Mouse (Mus musculus): ENCODE results near the gene Rufy4. TPM values are rescaled to one million over a fixed set of nuclear protein-coding genes. Genes with fewer than 3 reads are reported as not detected.
A peak's percentile ranks its signal among the peaks of the same experiment; 100 is the strongest.

Rufy4 gene
- total and polyA plus RNA-seq, 3 experiments = not detected

DNA sequence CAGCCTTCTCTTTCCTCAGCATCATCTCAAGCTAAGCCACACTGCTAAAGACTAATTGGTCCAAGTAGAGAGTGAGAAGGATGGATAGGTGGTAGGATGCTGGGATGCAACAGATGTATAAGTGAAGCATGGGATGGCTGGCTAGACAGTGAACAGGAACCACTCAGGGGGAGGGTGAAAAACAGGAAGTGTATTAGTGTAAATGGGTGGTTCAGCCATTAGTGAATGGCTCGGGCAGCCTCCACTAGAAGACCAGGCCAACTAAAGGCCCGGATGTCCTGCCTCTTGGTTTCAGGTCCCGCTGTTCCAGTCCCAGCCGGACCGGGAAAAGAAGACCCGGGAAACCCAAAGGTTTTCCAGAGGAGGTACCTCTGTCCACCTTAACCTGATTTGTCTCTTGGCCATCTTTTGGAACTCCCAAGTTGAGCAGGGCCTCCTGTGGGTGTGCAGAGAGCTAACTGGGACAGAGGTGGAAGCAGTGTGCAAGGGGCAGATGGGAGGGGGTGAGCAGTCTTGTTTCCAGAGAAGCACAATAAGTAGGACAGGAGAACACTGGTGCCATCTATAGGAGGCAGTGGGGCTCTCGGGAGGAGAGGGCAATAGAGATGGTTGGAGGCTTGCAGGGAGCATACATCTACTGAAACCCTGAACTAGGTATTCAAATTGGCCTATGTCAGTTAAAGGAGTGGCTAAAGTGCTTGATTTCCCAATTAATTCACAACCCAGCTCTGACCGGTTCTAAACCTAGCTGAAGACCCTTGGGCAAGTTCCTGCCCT is 5.7 kb downstream of the Rufy4 start:
- in situ Hi-C loops (cut with MboI; ENCODE audit: low pct_ligation_motif_present, low pct_unique_long_range_greater_than_20kb, low sequenced_read_pairs) = no loop called here
- Histone ChIP-seq H3K9ac (ENCODE audit: insufficient read depth, low read depth) (no peak overlapping the region), H3K27me3 (replicated peaks) (peaks cover 43% of the 10 kb centered on the region), H3K27ac (ENCODE audit: insufficient read depth, low read depth) (no peak overlapping the region), H3K9me3 (replicated peaks; ENCODE audit: low read length) (no peaks in the 10 kb centered on the region), H3K4me2 (ENCODE audit: insufficient read depth, low read depth, poor library complexity, severe bottlenecking) (no peak overlapping the region), H3K4me3 (replicated peaks in 1 of 3; ENCODE audit: low read depth in 2 of 3, low read length in 2 of 3, poor library complexity in 1 of 3) (no peak overlapping the region), H3K4me1 (ENCODE audit: control insufficient read depth in 1 of 2, insufficient read depth in 2 of 2) (peaks cover 0 to 10% of the 10 kb centered on the region in 2 experiments; a peak in 2 of 4 replicates), H3K79me2 (replicated peaks; ENCODE audit: control insufficient read depth, extremely low read depth, insufficient read depth, poor library complexity, severe bottlenecking) (no peaks in the 10 kb centered on the region), H3K36me3 (replicated peaks in 1 of 2; ENCODE audit: control insufficient read depth in 1 of 2, insufficient read depth in 1 of 2, low read length in 1 of 2) (no peaks in the 10 kb centered on the region)
- DNase-seq (ENCODE audit: extremely low read depth) = no peak
- peak in 1 of 2 experiments; percentile 31; a peak in 2 of 4 replicates for TF ChIP-seq CTCF (conservative IDR thresholded peaks at IDR 0.05 in 1 of 2, IDR thresholded peaks at IDR 0.05 in 1 of 2; ENCODE audit: low read depth in 2 of 2, low read length in 2 of 2)
- no peak for TF ChIP-seq TCF12 (IDR thresholded peaks at IDR 0.05; ENCODE audit: low read depth, low read length)
- dilution Hi-C loops (cut with MboI; ENCODE audit: extremely low pct_ligation_motif_present, extremely low pct_unique_long_range_greater_than_20kb, low sequenced_read_pairs) = no loop called here

DNA sequence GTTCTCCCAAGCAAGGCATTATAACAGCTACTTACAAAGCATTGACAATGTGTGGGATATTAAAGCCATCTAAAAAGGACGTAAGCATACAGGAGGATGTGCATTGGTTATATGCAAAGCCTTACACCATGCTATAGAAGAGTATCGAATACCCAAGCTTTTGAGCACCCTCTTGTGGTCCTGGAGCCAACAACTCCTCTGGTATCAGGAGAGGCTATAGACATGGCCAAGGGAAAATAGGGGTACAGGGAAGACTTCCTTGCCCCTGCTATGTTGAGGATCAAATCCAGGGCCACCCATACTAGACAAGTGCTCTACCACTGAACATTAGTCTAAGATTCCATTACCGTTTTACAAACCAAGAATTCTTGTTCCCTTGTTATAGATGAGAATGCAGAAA is 6.7 kb downstream of the Rufy4 start:
- H3K4me3 ChIP-seq (replicated peaks in 1 of 3; ENCODE audit: low read depth in 2 of 3, low read length in 2 of 3, poor library complexity in 1 of 3) = no peak overlapping the region
- H3K27ac ChIP-seq (ENCODE audit: insufficient read depth, low read depth) = no peak overlapping the region
- H3K4me1 ChIP-seq (ENCODE audit: control insufficient read depth in 1 of 2, insufficient read depth in 2 of 2) = peaks cover 0 to 10% of the 10 kb centered on the region in 2 experiments; a peak in 2 of 4 replicates
- H3K79me2 ChIP-seq (replicated peaks; ENCODE audit: control insufficient read depth, extremely low read depth, insufficient read depth, poor library complexity, severe bottlenecking) = no peaks in the 10 kb centered on the region
- H3K36me3 ChIP-seq (replicated peaks in 1 of 2; ENCODE audit: control insufficient read depth in 1 of 2, insufficient read depth in 1 of 2, low read length in 1 of 2) = no peaks in the 10 kb centered on the region
- DNase-seq (ENCODE audit: extremely low read depth) = no peak
- peaks cover 39% of the 10 kb centered on the region for H3K27me3 ChIP-seq (replicated peaks)
- dilution Hi-C loops (cut with MboI; ENCODE audit: extremely low pct_ligation_motif_present, extremely low pct_unique_long_range_greater_than_20kb, low sequenced_read_pairs) = no loop called here
- no peak for TF ChIP-seq MAX (IDR thresholded peaks at IDR 0.05; ENCODE audit: low read length)
- TF ChIP-seq RAD21 (IDR thresholded peaks at IDR 0.05; ENCODE audit: low read depth, low read length) = peak; percentile 4
- no peak for TF ChIP-seq USF2 (conservative IDR thresholded peaks at IDR 0.05; ENCODE audit: low read depth, low read length)
- peak in 1 of 2 experiments; percentile 34; a peak in 2 of 4 replicates for TF ChIP-seq CTCF (conservative IDR thresholded peaks at IDR 0.05 in 1 of 2, IDR thresholded peaks at IDR 0.05 in 1 of 2; ENCODE audit: low read depth in 2 of 2, low read length in 2 of 2)
- no peaks in the 10 kb centered on the region for H3K9me3 ChIP-seq (replicated peaks; ENCODE audit: low read length)
- in situ Hi-C loops (cut with MboI; ENCODE audit: low pct_ligation_motif_present, low pct_unique_long_range_greater_than_20kb, low sequenced_read_pairs) = no loop called here
- no peak overlapping the region for H3K4me2 ChIP-seq (ENCODE audit: insufficient read depth, low read depth, poor library complexity, severe bottlenecking)
- H3K9ac ChIP-seq (ENCODE audit: insufficient read depth, low read depth) = no peak overlapping the region

- TF ChIP-seq USF2 (conservative IDR thresholded peaks at IDR 0.05; ENCODE audit: low read depth, low read length) (no peak), RAD21 (IDR thresholded peaks at IDR 0.05; ENCODE audit: low read depth, low read length) (no peak), TCF12 (IDR thresholded peaks at IDR 0.05; ENCODE audit: low read depth, low read length) (no peak), GABPA (IDR thresholded peaks at IDR 0.05; ENCODE audit: insufficient replicate concordance, low read depth, low read length) (no peak)
- Histone ChIP-seq H3K27ac (ENCODE audit: insufficient read depth, low read depth) (no peak overlapping the region), H3K36me3 (replicated peaks in 1 of 2; ENCODE audit: control insufficient read depth in 1 of 2, insufficient read depth in 1 of 2, low read length in 1 of 2) (no peaks in the 10 kb centered on the region), H3K4me2 (ENCODE audit: insufficient read depth, low read depth, poor library complexity, severe bottlenecking) (no peak overlapping the region), H3K27me3 (replicated peaks) (peaks cover 26% of the 10 kb centered on the region), H3K9me3 (replicated peaks; ENCODE audit: low read length) (no peaks in the 10 kb centered on the region), H3K4me3 (replicated peaks in 1 of 3; ENCODE audit: low read depth in 2 of 3, low read length in 2 of 3, poor library complexity in 1 of 3) (no peak overlapping the region), H3K79me2 (replicated peaks; ENCODE audit: control insufficient read depth, extremely low read depth, insufficient read depth, poor library complexity, severe bottlenecking) (no peaks in the 10 kb centered on the region), H3K9ac (ENCODE audit: insufficient read depth, low read depth) (no peak overlapping the region), H3K4me1 (ENCODE audit: control insufficient read depth in 1 of 2, insufficient read depth in 2 of 2) (peaks cover 0 to 10% of the 10 kb centered on the region in 2 experiments; a peak in 2 of 4 replicates)
- in situ Hi-C loops (cut with MboI; ENCODE audit: low pct_ligation_motif_present, low pct_unique_long_range_greater_than_20kb, low sequenced_read_pairs) = no loop called here
- dilution Hi-C loops (cut with MboI; ENCODE audit: extremely low pct_ligation_motif_present, extremely low pct_unique_long_range_greater_than_20kb, low sequenced_read_pairs) = no loop called here
- DNase-seq (ENCODE audit: extremely low read depth) = no peak
These were observed 8.6 kb downstream of the Rufy4 start for GRCm38 (mm10) chr1:74133954-74134353.

Data from CH12.LX (cell line).